Mouse (Mus musculus) heart, embryonic 16.5 days (tissue): ENCODE results near the gene Clk1. TPM values are rescaled to one million over a fixed set of nuclear protein-coding genes. Genes with fewer than 3 reads are reported as not detected.
"Not testable (repeated sequence)": the region's sequence is repeated elsewhere in the genome, so short reads cannot be mapped to it uniquely, and the experiment has no call there.

ENCODE experiments used
- ATAC-seq: fragments of 200-750 bp; cut with Nextera tagmentation; replicated peaks from 2 replicates; pipeline ENCODE4 v1.8.0; 2017; ENCODE audit warnings: moderate number of reproducible peaks; ENCODE audit not compliant: insufficient read depth, low FRiP score; ENCODE audit errors: extremely low read depth
- H3K27ac ChIP-seq: fragments of 300-500 bp; sonication (generic); 2 replicates; pipeline ENCODE4 v1.5.1; 2014; ENCODE audit warnings: mild to moderate bottlenecking, low read length, control low read depth, moderate library complexity
- H3K27me3 ChIP-seq: fragments of 300-500 bp; sonication (generic); 2 replicates; pipeline ENCODE4 v1.6.1; 2014; ENCODE audit warnings: low read length, mixed read lengths; ENCODE audit not compliant: control insufficient read depth, insufficient read depth
- H3K36me3 ChIP-seq: fragments of 300-500 bp; sonication (generic); 2 replicates; pipeline ENCODE4 v1.6.1; 2014; ENCODE audit not compliant: control insufficient read depth, insufficient read depth
- H3K4me1 ChIP-seq: fragments of 300-500 bp; sonication (generic); 2 replicates; pipeline ENCODE4 v1.6.1; 2014; ENCODE audit warnings: low read length, mixed read lengths; ENCODE audit not compliant: control insufficient read depth, insufficient read depth
- H3K4me2 ChIP-seq: fragments of 300-500 bp; sonication (generic); 2 replicates; pipeline ENCODE4 v1.6.1; 2014; ENCODE audit warnings: low read depth, mild to moderate bottlenecking, control low read depth, low read length
- H3K4me3 ChIP-seq: fragments of 300-500 bp; sonication (generic); 2 replicates; pipeline ENCODE4 v1.5.1; 2014; ENCODE audit warnings: mild to moderate bottlenecking, control low read depth, low read length
- H3K9ac ChIP-seq: fragments of 300-500 bp; sonication (generic); 2 replicates; pipeline ENCODE4 v1.6.1; 2014; ENCODE audit warnings: low read length, control low read depth
- H3K9me3 ChIP-seq: fragments of 300-500 bp; sonication (generic); replicated peaks from 2 replicates; pipeline ENCODE4 v1.6.1; 2016; ENCODE audit warnings: low read length; ENCODE audit not compliant: control insufficient read depth
- WGBS: fragments of 180-500 bp; shearing (Covaris S2); extraction: QIAGEN DNeasy Blood & Tissue Kit; methylation state at CpG from one replicate; pipeline ENCODE4 v1.1.7; 2014; 5-methylcytosine and 5-hydroxymethylcytosine counted together
- polyA plus RNA-seq: library from polyadenylated mRNA; unstranded; fragments of >200 nt; fragmentation: Nextera tagmentation; extraction: Ambion mirVana; gene quantifications from 2 replicates; pipeline ENCODE4 v1.2.1, GENCODE M21; 2015

Gene Clk1
- polyA plus RNA-seq, 1 experiment from 2014 or later = 151 TPM

- 64% methylated on average over 2 of the region's 2 CpGs for WGBS
- not testable (repeated sequence) for ATAC-seq, H3K36me3 ChIP-seq, H3K9ac ChIP-seq, H3K4me1 ChIP-seq, H3K27me3 ChIP-seq, H3K9me3 ChIP-seq, H3K27ac ChIP-seq, H3K4me3 ChIP-seq, H3K4me2 ChIP-seq
Measured at GRCm38 (mm10) chr1:58374266-58374665, 49.6 kb downstream of the Clk1 start.

GRCm38 (mm10) chr1:58369716-58370115, 54.1 kb downstream of the Clk1 start:
- no peaks in the 10 kb centered on the region for H3K36me3 ChIP-seq
- H3K27ac ChIP-seq = no peak overlapping the region
- H3K9ac ChIP-seq = no peak overlapping the region
- H3K4me3 ChIP-seq = no peak overlapping the region
- H3K4me1 ChIP-seq = no peaks in the 10 kb centered on the region
- no peak for ATAC-seq
- H3K4me2 ChIP-seq = no peak overlapping the region
- peaks cover 7% of the 10 kb centered on the region; the same call in 1 of the 2 replicates for H3K9me3 ChIP-seq
- 67% methylated on average over 2 of the region's 2 CpGs for WGBS
- H3K27me3 ChIP-seq = no peaks in the 10 kb centered on the region

GRCm38 (mm10) chr1:58366737-58367471, 57.0 kb downstream of the Clk1 start:
- H3K4me3 ChIP-seq = no peak overlapping the region
- WGBS = 74% methylated on average over 12 of the region's 12 CpGs
- peak; percentile 49; the same call in 1 of the 2 replicates for ATAC-seq

GRCm38 (mm10) chr1:58365829-58366228, 58.0 kb downstream of the Clk1 start:
- Histone ChIP-seq H3K4me2 (no peak overlapping the region), H3K27ac (no peak overlapping the region), H3K27me3 (no peaks in the 10 kb centered on the region), H3K4me1 (no peaks in the 10 kb centered on the region), H3K4me3 (no peak overlapping the region), H3K9ac (no peak overlapping the region), H3K9me3 (peaks cover 10% of the 10 kb centered on the region; the same call in 1 of the 2 replicates), H3K36me3 (no peaks in the 10 kb centered on the region)
- 95% methylated on average over 3 of the region's 3 CpGs for WGBS
- no peak for ATAC-seq

More at GRCm38 (mm10) chr1:58366737-58367471, 57.0 kb downstream of the Clk1 start:
- no peaks in the 10 kb centered on the region for H3K4me1 ChIP-seq
- no peaks in the 10 kb centered on the region for H3K27me3 ChIP-seq
- no peak overlapping the region for H3K9ac ChIP-seq
- H3K27ac ChIP-seq = no peak overlapping the region
- peaks cover 10% of the 10 kb centered on the region; the same call in 1 of the 2 replicates for H3K9me3 ChIP-seq
- no peak overlapping the region for H3K4me2 ChIP-seq
- H3K36me3 ChIP-seq = no peaks in the 10 kb centered on the region

- no peak overlapping the region for H3K9ac ChIP-seq
- H3K27me3 ChIP-seq = no peaks in the 10 kb centered on the region
- 89% methylated on average over 12 of the region's 12 CpGs for WGBS
Measured at GRCm38 (mm10) chr1:58364551-58364950, 59.3 kb downstream of the Clk1 start.

GRCm38 (mm10) chr1:58362296-58362695, 61.6 kb downstream of the Clk1 start:
- Histone ChIP-seq H3K27ac (no peak overlapping the region), H3K27me3 (no peaks in the 10 kb centered on the region), H3K4me2 (no peak overlapping the region), H3K4me1 (peaks cover 4% of the 10 kb centered on the region; the same call in 1 of the 2 replicates), H3K4me3 (no peak overlapping the region), H3K36me3 (no peaks in the 10 kb centered on the region), H3K9me3 (0 out of 2 replicates have a peak, but pooled peaks cover 4% of the 10 kb centered on the region), H3K9ac (no peak overlapping the region)
- no peak for ATAC-seq
- 34% methylated on average over 4 of the region's 4 CpGs for WGBS

More at GRCm38 (mm10) chr1:58364551-58364950, 59.3 kb downstream of the Clk1 start:
- Histone ChIP-seq H3K36me3 (no peaks in the 10 kb centered on the region), H3K9me3 (peaks cover 10% of the 10 kb centered on the region; the same call in 1 of the 2 replicates), H3K4me1 (no peaks in the 10 kb centered on the region), H3K4me3 (no peak overlapping the region), H3K4me2 (no peak overlapping the region), H3K27ac (no peak overlapping the region)
- no peak for ATAC-seq

Other genes starting within 250 kb of the Clk1 start
- 0.22 and 0.30 TPM in 2 replicates for gene Aox4, start 213.7 kb downstream of the Clk1 start, polyA plus RNA-seq
- 0.05 TPM in 1 of 2 replicates, not detected in the other for gene Aox2, start 145.7 kb downstream of the Clk1 start, polyA plus RNA-seq
- 183 and 186 TPM in 2 replicates for gene Bzw1, start 31.2 kb downstream of the Clk1 start, polyA plus RNA-seq
- 24.6 and 25.4 TPM in 2 replicates for gene Nif3l1, start 21.1 kb upstream of the Clk1 start, polyA plus RNA-seq
- 35.2 and 37.7 TPM in 2 replicates for gene Ppil3, start 21.4 kb upstream of the Clk1 start, polyA plus RNA-seq
- 17.8 and 20.4 TPM in 2 replicates for gene Orc2, start 81.0 kb upstream of the Clk1 start, polyA plus RNA-seq
- 3.9 and 4.8 TPM in 2 replicates for gene Fam126b, start 162.3 kb upstream of the Clk1 start, polyA plus RNA-seq
- 219 and 220 TPM in 2 replicates for gene Ndufb3, start 162.3 kb upstream of the Clk1 start, polyA plus RNA-seq